Mouse (Mus musculus): Measurements from ENCODE around the gene Eif4e1b. TPM values are rescaled to one million over a fixed set of nuclear protein-coding genes. Genes with fewer than 3 reads are reported as not detected.
A peak's percentile ranks its signal among the peaks of the same experiment; 100 is the strongest.

Eif4e1b gene
- total RNA-seq, 2 experiments from 2014 or later = not detected

GRCm38 (mm10) chr13:54800206-54800605 lies 16.4 kb downstream of the Eif4e1b start:
- no peak for DNase-seq

- DNase-seq = no peak
Measured at GRCm38 (mm10) chr13:54803010-54803409, 19.2 kb downstream of the Eif4e1b start.

GRCm38 (mm10) chr13:54805134-54805838 lies 21.5 kb downstream of the Eif4e1b start:
- no peak for DNase-seq

GRCm38 (mm10) chr13:54806434-54806976 lies 22.7 kb downstream of the Eif4e1b start:
- no peak for DNase-seq

GRCm38 (mm10) chr13:54808067-54808466 lies 24.3 kb downstream of the Eif4e1b start:
- DNase-seq = no peak

- DNase-seq = no peak
Measured at GRCm38 (mm10) chr13:54811476-54811875, 27.7 kb downstream of the Eif4e1b start.

GRCm38 (mm10) chr13:54813381-54813780 lies 29.6 kb downstream of the Eif4e1b start:
- DNase-seq = no peak

GRCm38 (mm10) chr13:54818399-54819254 lies 34.8 kb downstream of the Eif4e1b start:
- DNase-seq = no peak

- no peak for DNase-seq
Measured at GRCm38 (mm10) chr13:54821106-54821505, 37.3 kb downstream of the Eif4e1b start.

- no peak for DNase-seq
Measured at GRCm38 (mm10) chr13:54821931-54822330, 38.1 kb downstream of the Eif4e1b start.

- DNase-seq = peak; percentile 36
Measured at GRCm38 (mm10) chr13:54824111-54824931, 40.5 kb downstream of the Eif4e1b start.

- no peak for DNase-seq
Measured at GRCm38 (mm10) chr13:54827992-54828391, 44.2 kb downstream of the Eif4e1b start.

GRCm38 (mm10) chr13:54828508-54828907 lies 44.7 kb downstream of the Eif4e1b start:
- no peak for DNase-seq

GRCm38 (mm10) chr13:54829450-54829849 lies 45.7 kb downstream of the Eif4e1b start:
- no peak for DNase-seq

GRCm38 (mm10) chr13:54836351-54837030 lies 52.7 kb downstream of the Eif4e1b start:
- DNase-seq = no peak

GRCm38 (mm10) chr13:54837061-54837460 lies 53.3 kb downstream of the Eif4e1b start:
- DNase-seq = no peak

GRCm38 (mm10) chr13:54837471-54837889 lies 53.7 kb downstream of the Eif4e1b start:
- DNase-seq = no peak

Data from gastrocnemius, postnatal 10 days (tissue).